Mouse (Mus musculus): ENCODE data around the gene Trdmt1. TPM values are rescaled to one million over a fixed set of nuclear protein-coding genes. Genes with fewer than 3 reads are reported as not detected.
A peak's percentile ranks its signal among the peaks of the same experiment; 100 is the strongest.

Trdmt1 gene
- polyA plus RNA-seq, 1 experiment from 2014 or later, result 8.8 TPM

- Histone ChIP-seq H3K36me3 (no peaks in the 10 kb centered on the region), H3K4me1 (no peaks in the 10 kb centered on the region), H3K27ac (replicated peaks) (no peak overlapping the region), H3K9ac (replicated peaks) (no peak overlapping the region), H3K4me2 (no peak overlapping the region), H3K27me3 (replicated peaks) (no peaks in the 10 kb centered on the region), H3K9me3 (replicated peaks) (no peaks in the 10 kb centered on the region), H3K4me3 (replicated peaks) (no peak overlapping the region)
- no peak for ATAC-seq (ENCODE audit: low FRiP score)
These were observed 11.8 kb upstream of the Trdmt1 start for GRCm38 (mm10) chr2:13556239-13556638.

GRCm38 (mm10) chr2:13553966-13554365, 9.5 kb upstream of the Trdmt1 start:
- no peak for ATAC-seq (ENCODE audit: low FRiP score)
- no peak overlapping the region for H3K27ac ChIP-seq (replicated peaks)
- H3K4me1 ChIP-seq, result no peaks in the 10 kb centered on the region
- H3K36me3 ChIP-seq, result no peaks in the 10 kb centered on the region
- no peak overlapping the region for H3K9ac ChIP-seq (replicated peaks)
- no peak overlapping the region for H3K4me2 ChIP-seq
- 72% methylated on average over 2 of the region's 2 CpGs for WGBS
- no peaks in the 10 kb centered on the region for H3K9me3 ChIP-seq (replicated peaks)
- H3K27me3 ChIP-seq (replicated peaks), result no peaks in the 10 kb centered on the region
- H3K4me3 ChIP-seq (replicated peaks), result no peak overlapping the region

GRCm38 (mm10) chr2:13548749-13549148, 4.3 kb upstream of the Trdmt1 start:
- H3K27ac ChIP-seq (replicated peaks), result no peak overlapping the region
- no peak for ATAC-seq (ENCODE audit: low FRiP score)
- WGBS, result 73% methylated on average over 3 of the region's 3 CpGs
- no peaks in the 10 kb centered on the region for H3K9me3 ChIP-seq (replicated peaks)
- H3K36me3 ChIP-seq, result no peaks in the 10 kb centered on the region
- no peak overlapping the region for H3K9ac ChIP-seq (replicated peaks)
- H3K4me3 ChIP-seq (replicated peaks), result no peak overlapping the region
- H3K27me3 ChIP-seq (replicated peaks), result no peaks in the 10 kb centered on the region
- no peak overlapping the region for H3K4me2 ChIP-seq
- peaks cover 6% of the 10 kb centered on the region for H3K4me1 ChIP-seq

DNA sequence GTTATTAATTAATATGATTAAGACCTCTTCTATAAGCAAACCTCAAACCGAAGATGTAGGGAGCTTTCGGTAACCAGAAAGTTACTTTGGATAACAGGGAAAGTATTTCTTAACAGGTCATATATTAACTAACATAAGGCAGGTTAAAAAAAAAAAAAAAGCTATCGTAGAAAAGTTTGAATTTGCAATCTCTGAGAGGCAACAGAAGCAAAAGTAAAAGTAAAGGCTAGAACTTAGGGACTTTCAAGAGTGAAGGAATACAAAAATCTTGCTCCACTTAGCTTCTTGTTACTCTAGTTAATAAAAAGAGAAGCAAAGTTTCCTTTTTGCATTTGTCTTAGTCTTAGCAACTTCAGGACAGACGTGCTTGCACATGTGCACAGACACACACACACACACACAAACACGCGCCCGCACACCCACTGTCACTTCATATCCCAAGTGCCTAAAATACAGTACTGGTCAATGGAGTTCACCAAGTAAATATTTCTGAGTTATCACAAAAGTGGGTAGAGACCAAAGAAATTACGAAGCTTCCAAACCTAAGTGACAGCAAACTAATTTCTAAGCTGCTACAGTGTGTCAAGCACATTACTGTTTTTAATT, 846 bp downstream of the Trdmt1 start:
- ATAC-seq (ENCODE audit: low FRiP score), result peak; percentile 37

DNA sequence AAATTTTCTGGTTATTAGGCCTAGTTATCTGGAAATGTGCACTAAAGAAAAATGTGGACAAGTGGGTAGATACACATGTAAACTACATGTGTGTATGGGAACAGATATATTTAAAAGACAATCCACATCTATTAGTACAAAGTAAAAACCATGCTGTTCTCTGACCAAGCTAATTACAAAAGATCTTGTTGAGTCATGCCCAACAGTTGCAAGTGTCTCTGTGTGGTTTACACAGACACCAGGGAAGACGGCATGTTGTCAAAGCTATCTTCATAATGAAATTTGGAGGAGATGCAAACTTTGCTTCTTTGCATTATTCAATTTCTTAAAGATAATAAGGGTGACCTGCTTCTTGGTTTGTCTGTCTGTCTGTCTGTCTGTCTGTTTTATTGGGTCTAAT, 4.6 kb downstream of the Trdmt1 start:
- Histone ChIP-seq H3K4me1 (peaks cover 7% of the 10 kb centered on the region), H3K27ac (replicated peaks) (no peak overlapping the region), H3K36me3 (no peaks in the 10 kb centered on the region), H3K27me3 (replicated peaks) (no peaks in the 10 kb centered on the region), H3K4me3 (replicated peaks) (no peak overlapping the region), H3K4me2 (no peak overlapping the region), H3K9me3 (replicated peaks) (no peaks in the 10 kb centered on the region), H3K9ac (replicated peaks) (no peak overlapping the region)
- 95% methylated on average over 1 of the region's 1 CpGs for WGBS
- ATAC-seq (ENCODE audit: low FRiP score), result no peak

More for the DNA sequence above, 846 bp downstream of the Trdmt1 start:
- H3K27ac ChIP-seq (replicated peaks), result peak overlapping the region; percentile 94
- H3K4me1 ChIP-seq, result peaks cover 9% of the 10 kb centered on the region
- H3K36me3 ChIP-seq, result no peaks in the 10 kb centered on the region
- H3K9ac ChIP-seq (replicated peaks), result peak overlapping the region; percentile 85
- peak overlapping the region; percentile 72 for H3K4me2 ChIP-seq
- peak overlapping the region; percentile 73 for H3K4me3 ChIP-seq (replicated peaks)
- H3K9me3 ChIP-seq (replicated peaks), result no peaks in the 10 kb centered on the region
- no peaks in the 10 kb centered on the region for H3K27me3 ChIP-seq (replicated peaks)
- 39% methylated on average over 8 of the region's 8 CpGs for WGBS

- Histone ChIP-seq H3K4me2 (no peak overlapping the region), H3K36me3 (no peaks in the 10 kb centered on the region), H3K27me3 (replicated peaks) (no peaks in the 10 kb centered on the region), H3K27ac (replicated peaks) (no peak overlapping the region), H3K4me1 (peaks cover 3% of the 10 kb centered on the region; the same call in 1 of the 2 replicates), H3K9me3 (replicated peaks) (no peaks in the 10 kb centered on the region), H3K4me3 (replicated peaks) (no peak overlapping the region), H3K9ac (replicated peaks) (no peak overlapping the region)
- 82% methylated on average over 6 of the region's 6 CpGs for WGBS
- no peak for ATAC-seq (ENCODE audit: low FRiP score)
These were observed 5.6 kb downstream of the Trdmt1 start for GRCm38 (mm10) chr2:13538704-13539377.

DNA sequence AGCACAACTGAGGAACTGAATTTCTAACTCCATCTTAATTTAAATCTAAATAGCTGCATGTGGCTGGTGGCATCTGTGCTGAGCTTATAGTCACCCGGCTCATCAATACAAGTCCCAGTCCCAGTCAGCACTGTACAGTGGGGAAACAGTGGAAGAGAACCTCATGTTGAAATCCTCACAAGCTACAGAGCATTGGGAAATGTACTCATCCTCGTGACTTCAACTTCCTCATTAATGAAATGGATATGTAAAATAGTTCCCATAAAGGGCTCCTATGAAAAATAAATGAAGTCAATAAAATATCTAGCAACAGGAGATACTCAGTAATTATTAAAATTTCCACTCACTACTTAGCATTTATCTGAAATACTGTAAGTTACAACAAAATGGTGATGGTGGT, 6.2 kb downstream of the Trdmt1 start:
- no peak overlapping the region for H3K4me3 ChIP-seq (replicated peaks)
- no peak overlapping the region for H3K27ac ChIP-seq (replicated peaks)
- 73% methylated on average over 2 of the region's 2 CpGs for WGBS
- no peak for ATAC-seq (ENCODE audit: low FRiP score)
- no peak overlapping the region for H3K4me2 ChIP-seq
- H3K9me3 ChIP-seq (replicated peaks), result no peaks in the 10 kb centered on the region
- no peaks in the 10 kb centered on the region for H3K27me3 ChIP-seq (replicated peaks)
- H3K36me3 ChIP-seq, result no peaks in the 10 kb centered on the region
- H3K9ac ChIP-seq (replicated peaks), result no peak overlapping the region
- no peaks in the 10 kb centered on the region for H3K4me1 ChIP-seq

- H3K27me3 ChIP-seq (replicated peaks), result no peaks in the 10 kb centered on the region
- no peak for ATAC-seq (ENCODE audit: low FRiP score)
These were observed 6.7 kb downstream of the Trdmt1 start for GRCm38 (mm10) chr2:13537733-13538132.

DNA sequence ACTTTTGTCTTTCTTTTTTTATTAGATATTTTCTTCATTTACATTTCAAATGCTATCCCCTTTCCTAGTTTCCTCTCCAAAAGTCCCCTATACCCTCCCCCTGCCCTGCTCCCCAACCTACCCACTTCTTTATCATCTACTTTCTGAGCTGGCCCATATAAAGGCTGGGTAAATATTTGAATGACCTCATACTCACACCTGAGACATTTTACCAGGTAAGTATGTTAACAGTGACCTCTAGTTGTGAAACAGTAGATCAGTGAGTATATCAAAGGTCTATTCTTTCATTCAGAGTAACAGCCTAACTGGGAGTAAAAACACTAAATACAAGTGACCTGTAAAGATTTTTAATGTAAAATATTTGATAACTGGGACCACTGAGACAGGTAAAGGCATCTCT, 7.7 kb downstream of the Trdmt1 start:
- Histone ChIP-seq H3K27me3 (replicated peaks) (no peaks in the 10 kb centered on the region), H3K27ac (replicated peaks) (no peak overlapping the region), H3K9ac (replicated peaks) (no peak overlapping the region)

More at GRCm38 (mm10) chr2:13537733-13538132, 6.7 kb downstream of the Trdmt1 start:
- Histone ChIP-seq H3K4me1 (no peaks in the 10 kb centered on the region), H3K4me2 (no peak overlapping the region), H3K9ac (replicated peaks) (no peak overlapping the region), H3K9me3 (replicated peaks) (no peaks in the 10 kb centered on the region), H3K4me3 (replicated peaks) (no peak overlapping the region), H3K27ac (replicated peaks) (no peak overlapping the region), H3K36me3 (no peaks in the 10 kb centered on the region)
- WGBS, result 26% methylated on average over 2 of the region's 2 CpGs

GRCm38 (mm10) chr2:13530639-13531038, 13.8 kb downstream of the Trdmt1 start:
- Histone ChIP-seq H3K27me3 (replicated peaks) (no peaks in the 10 kb centered on the region), H3K4me1 (no peaks in the 10 kb centered on the region), H3K9ac (replicated peaks) (no peak overlapping the region), H3K4me2 (no peak overlapping the region), H3K4me3 (replicated peaks) (no peak overlapping the region), H3K36me3 (no peaks in the 10 kb centered on the region), H3K9me3 (replicated peaks) (no peaks in the 10 kb centered on the region), H3K27ac (replicated peaks) (no peak overlapping the region)
- WGBS, result 93% methylated on average over 6 of the region's 6 CpGs
- no peak for ATAC-seq (ENCODE audit: low FRiP score)

More for the DNA sequence above, 7.7 kb downstream of the Trdmt1 start:
- no peak overlapping the region for H3K4me2 ChIP-seq
- no peak for ATAC-seq (ENCODE audit: low FRiP score)
- no peak overlapping the region for H3K4me3 ChIP-seq (replicated peaks)
- H3K4me1 ChIP-seq, result no peaks in the 10 kb centered on the region
- no peaks in the 10 kb centered on the region for H3K9me3 ChIP-seq (replicated peaks)
- no peaks in the 10 kb centered on the region for H3K36me3 ChIP-seq

GRCm38 (mm10) chr2:13529253-13529933, 15.1 kb downstream of the Trdmt1 start:
- Histone ChIP-seq H3K36me3 (no peaks in the 10 kb centered on the region), H3K9me3 (replicated peaks) (no peaks in the 10 kb centered on the region), H3K27ac (replicated peaks) (no peak overlapping the region), H3K9ac (replicated peaks) (no peak overlapping the region), H3K4me3 (replicated peaks) (no peak overlapping the region), H3K4me1 (no peaks in the 10 kb centered on the region), H3K4me2 (no peak overlapping the region), H3K27me3 (replicated peaks) (no peaks in the 10 kb centered on the region)
- WGBS, result 95% methylated on average over 3 of the region's 3 CpGs
- no peak for ATAC-seq (ENCODE audit: low FRiP score)

GRCm38 (mm10) chr2:13527531-13527930, 16.9 kb downstream of the Trdmt1 start:
- Histone ChIP-seq H3K27ac (replicated peaks) (no peak overlapping the region), H3K4me3 (replicated peaks) (no peak overlapping the region), H3K4me1 (no peaks in the 10 kb centered on the region), H3K36me3 (no peaks in the 10 kb centered on the region), H3K27me3 (replicated peaks) (no peaks in the 10 kb centered on the region), H3K9ac (replicated peaks) (no peak overlapping the region), H3K9me3 (replicated peaks) (no peaks in the 10 kb centered on the region), H3K4me2 (no peak overlapping the region)
- 61% methylated on average over 4 of the region's 4 CpGs for WGBS
- no peak for ATAC-seq (ENCODE audit: low FRiP score)
